Mouse (Mus musculus): ENCODE measurements around the gene Rnf215. TPM values are rescaled to one million over a fixed set of nuclear protein-coding genes. Genes with fewer than 3 reads are reported as not detected.

The Rnf215 gene
- total RNA-seq, 1 experiment, result 19.5 TPM

DNA sequence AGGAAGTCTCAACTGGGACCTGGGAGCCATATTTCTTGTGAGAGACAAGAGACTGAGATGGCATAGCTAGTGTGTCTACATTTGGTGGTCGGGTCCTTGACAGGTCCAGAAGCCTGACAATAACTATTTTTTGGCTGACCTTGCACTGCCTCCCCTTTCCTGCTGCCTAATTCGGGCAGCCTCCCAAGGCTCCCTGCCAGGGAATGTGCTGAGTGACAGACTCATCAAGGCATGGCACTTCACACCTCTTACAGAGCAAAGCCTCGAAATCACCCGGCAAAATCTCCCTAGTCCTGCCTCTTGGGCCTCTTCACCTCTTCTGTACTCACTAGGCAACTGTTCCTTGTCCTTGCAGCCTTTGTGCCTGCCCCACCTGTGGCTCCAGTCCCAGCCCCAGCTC lies 42.7 kb downstream of the Rnf215 start:
- DNase-seq (ENCODE audit: low read depth, low spot score), result no peak
- H3K4me3 ChIP-seq (ENCODE audit: insufficient read depth in 1 of 2, low read depth in 1 of 2, low read length in 2 of 2, poor library complexity in 1 of 2, severe bottlenecking in 1 of 2), result no peak overlapping the region

DNA sequence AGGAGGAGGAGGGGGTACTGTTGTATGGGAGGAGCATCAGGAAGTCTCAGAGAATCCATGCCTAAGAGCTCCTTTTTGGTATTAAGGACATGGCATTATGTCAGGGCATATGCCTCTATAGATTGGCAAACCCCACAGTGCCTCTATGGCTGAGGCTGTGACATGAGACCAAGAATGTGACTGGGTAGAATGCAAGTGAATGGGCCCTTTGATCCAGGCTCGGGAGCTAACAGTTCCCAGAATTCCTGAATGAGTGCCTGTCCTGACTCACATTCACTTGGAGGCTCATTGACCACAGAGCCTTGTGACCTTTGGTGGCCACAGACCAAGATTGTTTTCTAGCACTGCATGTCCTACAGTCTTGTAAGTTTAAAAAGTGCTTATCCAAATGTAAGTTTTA lies 47.1 kb downstream of the Rnf215 start:
- Histone ChIP-seq H3K9me3 (ENCODE audit: control insufficient read depth, insufficient read depth, low read depth, low read length) (no peaks in the 10 kb centered on the region), H3K27ac (ENCODE audit: insufficient read depth, low read depth, low read length, poor library complexity, severe bottlenecking) (no peak overlapping the region), H3K36me3 (ENCODE audit: control insufficient read depth, insufficient read depth, low read length, poor library complexity, severe bottlenecking) (peaks cover 42% of the 10 kb centered on the region), H3K9ac (ENCODE audit: insufficient read depth, low read depth, low read length, poor library complexity, severe bottlenecking) (no peak overlapping the region), H3K4me1 (ENCODE audit: control insufficient read depth in 2 of 2, insufficient read depth in 2 of 2, low read length in 2 of 2, poor library complexity in 1 of 2) (0 out of 4 replicates have a peak, but pooled peaks cover 0 to 2% of the 10 kb centered on the region in 2 experiments), H3K4me3 (ENCODE audit: insufficient read depth in 1 of 2, low read depth in 1 of 2, low read length in 2 of 2, poor library complexity in 1 of 2, severe bottlenecking in 1 of 2) (no peak overlapping the region)
- no peak for DNase-seq (ENCODE audit: low read depth, low spot score)
- TF ChIP-seq ZNF384 (IDR thresholded peaks at IDR 0.05; ENCODE audit: low read depth, low read length), result no peak
- TF ChIP-seq MAFK (IDR thresholded peaks at IDR 0.05; ENCODE audit: insufficient read depth, low read depth, low read length), result no peak
- TF ChIP-seq ZC3H11A (IDR thresholded peaks at IDR 0.05; ENCODE audit: borderline replicate concordance, low read depth, low read length), result no peak
- no peak for TF ChIP-seq CHD2 (IDR thresholded peaks at IDR 0.05; ENCODE audit: low read depth, low read length)
- TF ChIP-seq HCFC1 (IDR thresholded peaks at IDR 0.05; ENCODE audit: borderline replicate concordance, insufficient read depth, low read length), result no peak
- in situ Hi-C loops (cut with MboI; ENCODE audit: low sequenced_read_pairs in 2 of 2, unreplicated experiment in 2 of 2), result no loop called here

More for the DNA sequence above, 42.7 kb downstream of the Rnf215 start:
- H3K9me3 ChIP-seq (ENCODE audit: control insufficient read depth, insufficient read depth, low read depth, low read length), result no peaks in the 10 kb centered on the region
- no peak for TF ChIP-seq CHD2 (IDR thresholded peaks at IDR 0.05; ENCODE audit: low read depth, low read length)
- H3K27ac ChIP-seq (ENCODE audit: insufficient read depth, low read depth, low read length, poor library complexity, severe bottlenecking), result no peak overlapping the region
- in situ Hi-C loops (cut with MboI; ENCODE audit: low sequenced_read_pairs in 2 of 2, unreplicated experiment in 2 of 2), result no loop called here
- 0 out of 4 replicates have a peak, but pooled peaks cover 0 to 2% of the 10 kb centered on the region in 2 experiments for H3K4me1 ChIP-seq (ENCODE audit: control insufficient read depth in 2 of 2, insufficient read depth in 2 of 2, low read length in 2 of 2, poor library complexity in 1 of 2)
- peaks cover 81% of the 10 kb centered on the region for H3K36me3 ChIP-seq (ENCODE audit: control insufficient read depth, insufficient read depth, low read length, poor library complexity, severe bottlenecking)
- H3K9ac ChIP-seq (ENCODE audit: insufficient read depth, low read depth, low read length, poor library complexity, severe bottlenecking), result no peak overlapping the region

DNA sequence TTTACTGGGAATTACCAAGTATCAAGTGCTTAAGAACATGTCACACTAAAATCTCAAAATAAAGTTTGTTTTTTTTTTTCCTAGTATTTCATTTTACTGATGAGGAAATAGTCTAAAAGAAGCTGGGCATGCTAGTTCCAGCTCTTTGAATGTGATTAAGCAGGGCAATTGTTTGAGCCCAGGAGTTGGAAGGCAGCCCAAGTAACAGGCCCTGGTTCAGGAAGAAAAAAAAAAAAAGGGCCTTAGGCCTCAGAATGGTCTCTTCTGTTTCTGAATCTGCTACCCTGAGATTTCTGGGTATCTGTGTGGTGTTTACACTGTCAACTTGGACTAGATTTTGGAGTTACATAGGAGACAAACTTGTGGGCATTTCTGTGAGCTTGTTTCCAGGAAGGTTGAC lies 48.5 kb downstream of the Rnf215 start:
- Histone ChIP-seq H3K4me3 (ENCODE audit: insufficient read depth in 1 of 2, low read depth in 1 of 2, low read length in 2 of 2, poor library complexity in 1 of 2, severe bottlenecking in 1 of 2) (no peak overlapping the region), H3K36me3 (ENCODE audit: control insufficient read depth, insufficient read depth, low read length, poor library complexity, severe bottlenecking) (peaks cover 28% of the 10 kb centered on the region), H3K9me3 (ENCODE audit: control insufficient read depth, insufficient read depth, low read depth, low read length) (no peaks in the 10 kb centered on the region), H3K9ac (ENCODE audit: insufficient read depth, low read depth, low read length, poor library complexity, severe bottlenecking) (no peak overlapping the region), H3K27ac (ENCODE audit: insufficient read depth, low read depth, low read length, poor library complexity, severe bottlenecking) (no peak overlapping the region), H3K4me1 (ENCODE audit: control insufficient read depth in 2 of 2, insufficient read depth in 2 of 2, low read length in 2 of 2, poor library complexity in 1 of 2) (peaks cover 0 to 4% of the 10 kb centered on the region in 2 experiments; a peak in 1 of 4 replicates)
- no peak for DNase-seq (ENCODE audit: low read depth, low spot score)
- in situ Hi-C loops (cut with MboI; ENCODE audit: low sequenced_read_pairs in 2 of 2, unreplicated experiment in 2 of 2), result no loop called here
- no peak for TF ChIP-seq CHD2 (IDR thresholded peaks at IDR 0.05; ENCODE audit: low read depth, low read length)
- TF ChIP-seq MAFK (IDR thresholded peaks at IDR 0.05; ENCODE audit: insufficient read depth, low read depth, low read length), result no peak
- no peak for TF ChIP-seq HCFC1 (IDR thresholded peaks at IDR 0.05; ENCODE audit: borderline replicate concordance, insufficient read depth, low read length)
- no peak for TF ChIP-seq ZNF384 (IDR thresholded peaks at IDR 0.05; ENCODE audit: low read depth, low read length)
- no peak for TF ChIP-seq ZC3H11A (IDR thresholded peaks at IDR 0.05; ENCODE audit: borderline replicate concordance, low read depth, low read length)

DNA sequence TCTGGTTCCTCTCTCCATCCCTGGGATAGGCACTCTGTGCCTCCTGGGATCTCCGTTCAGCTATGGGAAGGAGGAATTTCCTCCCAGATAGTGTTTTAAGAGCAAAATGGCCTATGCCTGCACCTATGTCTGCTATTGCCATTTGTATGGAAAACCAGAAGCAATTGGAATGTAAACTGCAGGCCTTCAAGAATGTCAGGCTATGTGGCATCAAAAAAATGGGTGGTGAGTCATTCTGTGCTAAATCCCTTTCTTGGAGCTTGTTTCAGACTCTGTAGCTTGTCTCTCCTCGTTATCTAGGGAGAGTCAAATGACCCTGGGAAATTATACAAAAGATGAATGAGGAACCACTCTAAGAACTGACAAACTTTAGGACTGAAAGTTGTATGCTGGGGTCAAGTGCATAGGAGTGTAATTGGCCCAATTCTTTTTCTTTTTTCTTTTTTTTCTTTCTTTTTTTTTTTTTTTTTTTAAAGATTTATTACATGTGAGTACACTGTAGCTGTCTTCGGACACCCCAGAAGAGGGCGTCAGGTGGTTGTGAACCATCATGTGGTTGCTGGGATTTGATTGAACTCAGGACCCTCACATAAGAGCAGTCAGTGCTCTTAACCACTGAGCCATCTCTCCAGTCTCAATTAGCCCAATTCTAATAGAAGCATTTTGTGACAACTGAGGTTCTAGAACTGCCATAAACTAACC lies 49.4 kb downstream of the Rnf215 start:
- peaks cover 0 to 4% of the 10 kb centered on the region in 2 experiments; a peak in 1 of 4 replicates for H3K4me1 ChIP-seq (ENCODE audit: control insufficient read depth in 2 of 2, insufficient read depth in 2 of 2, low read length in 2 of 2, poor library complexity in 1 of 2)
- no peak overlapping the region for H3K9ac ChIP-seq (ENCODE audit: insufficient read depth, low read depth, low read length, poor library complexity, severe bottlenecking)
- no peak overlapping the region for H3K27ac ChIP-seq (ENCODE audit: insufficient read depth, low read depth, low read length, poor library complexity, severe bottlenecking)
- peaks cover 21% of the 10 kb centered on the region for H3K36me3 ChIP-seq (ENCODE audit: control insufficient read depth, insufficient read depth, low read length, poor library complexity, severe bottlenecking)
- no peaks in the 10 kb centered on the region for H3K9me3 ChIP-seq (ENCODE audit: control insufficient read depth, insufficient read depth, low read depth, low read length)
- H3K4me3 ChIP-seq (ENCODE audit: insufficient read depth in 1 of 2, low read depth in 1 of 2, low read length in 2 of 2, poor library complexity in 1 of 2, severe bottlenecking in 1 of 2), result no peak overlapping the region
- in situ Hi-C loops (cut with MboI; ENCODE audit: low sequenced_read_pairs in 2 of 2, unreplicated experiment in 2 of 2), result no loop called here
- DNase-seq (ENCODE audit: low read depth, low spot score), result no peak
- TF ChIP-seq ZC3H11A (IDR thresholded peaks at IDR 0.05; ENCODE audit: borderline replicate concordance, low read depth, low read length), result no peak
- no peak for TF ChIP-seq CHD2 (IDR thresholded peaks at IDR 0.05; ENCODE audit: low read depth, low read length)
- TF ChIP-seq ZNF384 (IDR thresholded peaks at IDR 0.05; ENCODE audit: low read depth, low read length), result peak; percentile 76
- TF ChIP-seq HCFC1 (IDR thresholded peaks at IDR 0.05; ENCODE audit: borderline replicate concordance, insufficient read depth, low read length), result no peak
- no peak for TF ChIP-seq MAFK (IDR thresholded peaks at IDR 0.05; ENCODE audit: insufficient read depth, low read depth, low read length)

All from ES-E14 (cell line).